Mouse (Mus musculus): ENCODE results near the gene Arid1b.
"Not testable (repeated sequence)": the region's sequence is repeated elsewhere in the genome, so short reads cannot be mapped to it uniquely, and the experiment has no call there.

Arid1b gene

DNA sequence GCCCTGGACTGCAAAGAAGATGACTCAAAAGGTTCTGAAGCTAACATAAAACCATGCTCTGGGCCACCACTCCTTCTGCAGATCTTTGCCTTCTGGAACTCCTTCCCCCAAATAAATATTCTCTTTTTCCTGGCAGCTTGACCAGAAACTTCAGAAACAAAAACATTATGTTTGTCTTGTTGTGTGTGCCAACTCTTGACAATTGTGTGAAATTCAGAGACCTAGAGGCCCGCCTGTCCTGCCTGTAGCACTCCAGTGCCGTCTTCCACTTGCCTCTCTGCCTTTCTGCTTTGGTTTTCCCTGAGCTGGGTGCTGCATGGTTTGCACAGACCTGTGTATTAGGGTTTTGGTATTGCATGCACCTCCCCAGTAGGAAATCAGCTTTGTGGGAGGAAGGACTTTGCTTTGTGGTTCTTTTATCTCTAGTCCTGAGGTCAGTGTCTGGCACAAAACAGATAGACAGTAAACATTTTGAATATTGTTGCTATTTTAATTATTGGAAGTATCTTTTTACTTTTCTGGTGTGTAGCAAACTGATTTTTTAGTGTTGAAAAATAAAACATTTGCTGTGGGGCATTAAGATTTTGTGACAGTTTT is 114.5 kb downstream of the Arid1b start:
- no peak for DNase-seq (ENCODE audit: extremely low spot score, low read depth, low spot score)

- DNase-seq (ENCODE audit: extremely low spot score, low read depth, low spot score) = no peak
These were observed 115.2 kb downstream of the Arid1b start for GRCm38 (mm10) chr17:5109343-5109742.

- no peak for DNase-seq (ENCODE audit: extremely low spot score, low read depth, low spot score)
These were observed 116.0 kb downstream of the Arid1b start for GRCm38 (mm10) chr17:5110159-5110558.

DNA sequence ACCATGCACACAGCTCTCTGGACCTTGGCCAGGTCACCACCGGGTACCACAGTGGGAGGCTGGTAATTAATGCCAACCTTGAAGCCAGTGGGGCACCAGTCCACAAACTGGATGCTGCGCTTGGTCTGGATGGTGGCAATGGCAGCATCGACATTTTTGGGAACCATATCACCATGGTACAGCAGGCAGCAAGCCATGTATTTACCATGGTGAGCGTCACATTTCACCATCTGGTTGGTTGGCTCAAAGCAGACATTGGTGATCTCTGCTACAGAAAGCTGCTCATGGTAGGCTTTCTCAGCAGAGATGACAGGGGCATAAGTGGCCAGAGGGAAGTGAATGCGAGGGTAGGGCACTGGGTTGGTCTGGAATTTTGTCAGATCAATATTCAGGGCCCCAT is 116.8 kb downstream of the Arid1b start:
- DNase-seq (ENCODE audit: extremely low spot score, low read depth, low spot score) = not testable (repeated sequence)

DNA sequence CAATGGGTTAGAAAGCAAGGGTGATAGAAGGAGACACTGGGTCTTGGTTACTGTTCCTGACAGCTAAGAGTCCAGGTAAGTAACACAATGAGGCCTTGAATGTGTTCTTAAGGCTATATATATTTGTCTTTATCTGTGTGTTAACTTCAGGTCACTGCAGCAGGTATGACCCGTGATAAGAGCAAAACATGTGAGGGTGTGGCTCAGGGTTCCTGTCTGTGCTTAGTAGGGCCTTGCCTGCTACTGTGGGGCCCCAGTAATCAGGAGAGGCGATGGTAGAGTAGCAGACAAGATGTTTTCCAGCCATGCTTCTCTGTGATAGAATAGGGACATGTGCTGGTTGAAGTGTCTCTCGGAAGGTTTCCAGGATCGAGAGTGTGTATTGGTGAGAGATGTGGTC is 118.0 kb downstream of the Arid1b start:
- DNase-seq (ENCODE audit: extremely low spot score, low read depth, low spot score) = no peak

- no peak for DNase-seq (ENCODE audit: extremely low spot score, low read depth, low spot score)
These were observed 121.8 kb downstream of the Arid1b start for GRCm38 (mm10) chr17:5115952-5116351.

DNA sequence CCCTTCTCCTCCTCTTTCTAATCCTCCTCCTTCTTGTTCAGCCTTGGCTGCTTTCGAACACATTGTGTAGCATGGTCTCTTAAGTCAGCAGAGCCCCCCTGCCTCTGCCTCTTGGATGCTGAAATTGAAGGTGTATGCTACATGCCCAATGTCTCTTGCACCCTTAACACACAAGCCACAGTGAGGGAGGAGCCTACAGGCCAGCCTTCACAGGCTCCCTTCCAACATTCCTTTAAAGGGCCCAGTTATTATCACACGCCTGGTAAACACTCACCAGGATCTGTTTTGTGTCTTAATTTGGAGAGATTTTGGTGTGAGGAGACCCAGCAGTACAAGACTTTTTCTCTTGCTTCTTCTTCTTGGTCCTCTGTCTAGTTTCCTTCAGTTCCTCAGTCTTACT is 122.9 kb downstream of the Arid1b start:
- DNase-seq (ENCODE audit: extremely low spot score, low read depth, low spot score) = no peak

DNA sequence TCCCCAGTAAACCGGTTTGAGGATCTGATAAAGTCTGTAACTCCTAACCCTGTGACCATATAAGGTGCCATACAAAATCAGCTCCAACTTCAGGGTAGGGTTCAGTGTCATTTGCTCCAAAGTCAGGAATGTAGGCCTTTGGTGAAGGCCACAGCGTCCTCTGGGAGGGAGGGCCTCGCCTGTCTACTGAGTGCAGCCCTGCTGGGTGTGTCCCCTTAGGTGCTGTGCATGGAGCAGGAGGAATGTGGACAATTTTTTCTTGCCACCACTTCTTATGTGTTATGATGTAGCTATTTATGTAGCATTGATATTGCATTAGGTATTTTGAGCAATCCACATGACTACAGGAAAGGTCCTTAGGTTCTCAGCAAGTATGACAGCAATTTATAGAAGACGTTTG is 124.0 kb downstream of the Arid1b start:
- no peak for DNase-seq (ENCODE audit: extremely low spot score, low read depth, low spot score)

DNA sequence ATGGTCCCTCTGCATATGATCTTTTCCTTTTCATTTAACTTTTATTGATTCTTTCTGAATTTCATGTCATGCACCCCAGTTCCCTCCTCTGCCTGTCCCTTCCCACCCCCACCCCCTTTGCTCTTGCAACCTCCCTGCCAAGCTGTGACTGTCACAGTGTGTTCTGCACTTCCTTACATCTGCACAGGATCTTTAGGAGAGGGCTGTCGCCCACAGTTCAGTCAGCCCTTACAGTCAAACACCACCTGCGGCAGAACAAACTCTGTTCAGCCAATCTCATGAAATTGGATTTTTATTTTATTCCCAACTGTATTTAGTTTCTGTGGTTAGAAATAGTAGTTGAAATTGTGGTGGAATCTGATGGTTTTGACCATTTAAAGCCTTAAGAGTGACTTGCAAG is 130.5 kb downstream of the Arid1b start:
- DNase-seq (ENCODE audit: extremely low spot score, low read depth, low spot score) = no peak

- no peak for DNase-seq (ENCODE audit: extremely low spot score, low read depth, low spot score)
These were observed 131.1 kb downstream of the Arid1b start for GRCm38 (mm10) chr17:5125084-5125855.

DNA sequence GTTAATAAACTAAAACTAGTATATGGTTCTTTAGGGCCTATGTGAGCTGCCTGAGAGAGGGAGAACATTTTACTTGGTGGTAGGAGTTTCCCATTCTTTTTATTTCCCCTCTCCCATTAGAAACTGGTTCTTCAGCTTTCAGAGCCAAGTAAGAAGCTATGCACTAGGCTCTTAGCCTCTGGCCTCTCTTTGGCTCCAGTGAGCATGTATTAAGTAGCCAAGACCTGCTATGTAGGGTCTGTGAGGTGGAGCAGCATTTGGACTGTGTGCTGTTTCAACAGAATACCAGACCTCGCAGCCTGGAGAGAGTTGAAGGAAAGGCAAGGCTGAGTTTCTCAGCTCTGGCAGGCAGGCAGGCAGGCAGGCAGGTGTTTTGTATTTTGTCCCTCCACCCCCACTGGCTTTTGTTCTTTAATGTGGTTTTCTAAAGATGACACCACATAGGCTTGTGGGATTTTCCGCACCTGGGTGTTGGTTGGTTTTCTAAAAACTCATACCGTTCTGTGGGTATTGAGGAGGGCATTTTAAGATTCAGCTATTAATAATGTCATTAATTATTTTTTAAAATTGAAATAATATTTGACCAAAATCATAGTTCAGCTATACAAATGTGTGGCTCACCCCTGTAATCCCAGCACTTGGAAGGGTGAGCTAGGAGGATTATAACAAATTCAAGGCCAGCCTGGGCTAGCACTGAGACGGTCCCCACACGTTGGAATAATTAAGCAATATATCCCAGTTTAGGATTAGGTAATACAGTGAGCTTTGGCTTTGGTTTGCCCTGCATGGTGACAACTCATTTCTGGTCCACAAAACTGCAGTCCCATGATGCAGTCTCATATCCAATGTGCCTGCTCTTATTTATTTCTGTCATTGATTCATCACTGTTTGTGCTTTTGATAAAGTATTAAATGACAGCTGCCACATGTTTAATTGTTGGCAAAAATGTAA is 132.0 kb downstream of the Arid1b start:
- no peak for DNase-seq (ENCODE audit: extremely low spot score, low read depth, low spot score)

DNA sequence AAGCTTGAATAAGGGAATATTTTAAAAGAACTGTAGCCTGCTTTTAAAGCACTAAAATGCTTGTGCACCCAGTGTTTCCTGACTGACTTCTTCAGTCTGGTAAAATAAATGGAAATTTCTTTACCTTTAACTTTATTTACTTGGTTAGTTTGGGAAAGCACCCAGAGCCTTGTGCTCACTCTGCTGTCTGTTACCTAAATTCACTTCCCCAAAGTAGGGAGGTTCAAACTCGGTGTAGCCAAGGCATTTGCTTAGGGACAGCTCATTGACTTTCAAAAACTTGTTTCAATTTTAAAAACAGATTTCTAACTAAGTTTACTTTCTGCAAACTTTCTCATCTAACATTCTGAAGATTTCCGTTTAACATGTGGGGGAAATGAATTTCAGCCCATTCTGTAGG is 135.5 kb downstream of the Arid1b start:
- no peak for DNase-seq (ENCODE audit: extremely low spot score, low read depth, low spot score)

GRCm38 (mm10) chr17:5130116-5130515 is 136.0 kb downstream of the Arid1b start:
- no peak for DNase-seq (ENCODE audit: extremely low spot score, low read depth, low spot score)

GRCm38 (mm10) chr17:5131706-5132105 is 137.6 kb downstream of the Arid1b start:
- DNase-seq (ENCODE audit: extremely low spot score, low read depth, low spot score) = no peak

GRCm38 (mm10) chr17:5132296-5132986 is 138.3 kb downstream of the Arid1b start:
- DNase-seq (ENCODE audit: extremely low spot score, low read depth, low spot score) = no peak

DNA sequence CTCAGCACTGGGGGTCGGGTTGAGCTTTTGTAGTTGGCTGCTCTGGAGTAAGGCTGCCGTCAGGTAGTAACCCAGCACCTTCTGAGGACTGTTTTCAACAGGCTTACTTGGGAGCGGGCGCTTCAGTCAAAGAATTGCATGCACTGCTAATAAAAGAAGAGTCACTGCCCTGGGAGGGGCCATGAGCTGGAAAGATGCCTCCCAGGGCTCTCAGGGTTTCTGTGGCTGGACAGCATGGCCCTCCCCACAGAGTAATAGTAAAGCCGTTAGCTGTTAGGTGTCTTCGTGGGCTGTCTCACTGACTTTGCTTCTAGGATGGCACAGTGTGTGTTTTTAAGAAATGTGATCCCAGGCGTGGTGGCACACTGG is 138.8 kb downstream of the Arid1b start:
- no peak for DNase-seq (ENCODE audit: extremely low spot score, low read depth, low spot score)

- no peak for DNase-seq (ENCODE audit: extremely low spot score, low read depth, low spot score)
These were observed 139.7 kb downstream of the Arid1b start for GRCm38 (mm10) chr17:5133831-5134230.

GRCm38 (mm10) chr17:5134271-5134670 is 140.1 kb downstream of the Arid1b start:
- DNase-seq (ENCODE audit: extremely low spot score, low read depth, low spot score) = no peak

DNA sequence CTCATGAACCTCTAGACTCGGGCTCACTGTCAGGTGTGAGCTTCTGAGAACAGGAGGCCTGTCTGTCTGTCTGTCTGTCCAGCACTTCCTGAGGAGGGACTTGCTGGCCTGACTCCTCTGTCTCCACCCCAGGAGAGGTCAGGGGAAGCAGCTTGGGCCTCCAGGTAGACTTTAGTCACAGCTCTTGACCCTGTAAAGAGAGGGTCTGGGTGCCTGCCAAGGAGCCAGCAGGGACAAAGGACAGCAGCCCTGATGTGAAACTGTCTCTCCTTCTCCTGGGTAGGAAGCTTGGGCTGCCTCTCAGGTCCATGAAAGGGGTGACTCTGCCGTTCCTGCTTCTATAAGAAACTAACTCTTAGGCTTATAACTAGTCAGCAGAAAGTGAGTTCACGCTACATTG is 143.8 kb downstream of the Arid1b start:
- DNase-seq (ENCODE audit: extremely low spot score, low read depth, low spot score) = no peak

DNA sequence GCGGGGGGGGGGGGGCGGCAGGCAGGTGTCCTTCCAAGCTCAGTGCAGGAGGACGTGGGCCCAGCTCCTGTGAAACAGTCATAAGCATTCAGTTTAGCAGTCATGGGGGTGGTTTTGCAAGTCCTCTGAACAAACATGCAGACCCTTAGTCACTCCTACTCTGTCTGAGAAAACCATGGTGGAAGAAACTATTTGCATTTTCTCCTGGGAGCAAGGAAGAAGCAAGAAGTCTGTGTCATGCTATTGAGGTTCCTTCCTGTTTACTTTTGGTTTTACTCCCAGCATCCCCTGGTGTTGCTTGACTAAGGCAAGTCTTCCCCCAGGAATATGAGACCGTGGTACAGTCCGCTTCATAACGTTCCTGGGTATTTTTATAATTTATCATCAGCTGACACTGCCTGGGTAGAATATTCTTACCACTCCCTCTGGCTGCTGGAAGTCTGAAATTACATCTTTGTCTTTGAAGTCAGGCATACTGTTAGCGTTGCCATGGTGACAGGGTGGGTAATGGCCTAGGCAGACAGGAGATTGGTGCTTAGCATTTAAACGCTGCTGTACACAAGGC is 144.6 kb downstream of the Arid1b start:
- peak; percentile 85 for DNase-seq (ENCODE audit: extremely low spot score, low read depth, low spot score)

DNA sequence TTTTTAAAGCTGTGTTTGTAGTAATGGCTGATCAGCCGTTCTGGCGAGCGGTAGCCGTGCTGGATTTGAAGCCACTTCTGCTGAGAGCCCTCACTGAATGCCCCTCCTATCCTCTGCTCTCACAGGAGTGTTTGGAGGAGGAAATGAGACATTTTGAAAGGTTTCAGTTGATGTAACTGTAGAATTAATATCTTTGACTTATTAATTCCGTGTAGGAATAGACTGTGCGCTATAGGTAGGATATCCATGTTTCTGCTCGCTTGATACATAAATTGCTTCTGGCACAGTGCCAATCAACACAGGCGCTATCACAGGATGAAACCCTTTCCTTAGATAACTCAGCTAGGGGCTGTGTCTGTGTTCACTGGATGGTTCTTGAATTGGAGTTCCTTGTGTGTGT is 145.4 kb downstream of the Arid1b start:
- no peak for DNase-seq (ENCODE audit: extremely low spot score, low read depth, low spot score)

Data from hindlimb bud, embryonic 11.5 days (tissue).